Mouse (Mus musculus) small intestine, adult 2 months (tissue): ENCODE results near the gene Scyl3.

ENCODE experiments used
- CTCF ChIP-seq: fragments of 200-500 bp; IDR thresholded peaks from 2 replicates; pipeline ENCODE4 v1.5.1; 2012; ENCODE audit warnings: low read depth, mild to moderate bottlenecking, control low read depth, inconsistent platforms, low read length, moderate library complexity, mixed read lengths; ENCODE audit not compliant: insufficient replicate concordance, insufficient read length; ENCODE audit errors: extremely low read depth
- POLR2A ChIP-seq: fragments of 200-500 bp; IDR thresholded peaks from 2 replicates; pipeline ENCODE4 v1.6.1; 2012; ENCODE audit warnings: low read depth, mild to moderate bottlenecking, control low read depth, inconsistent platforms, low read length, moderate library complexity

DNA sequence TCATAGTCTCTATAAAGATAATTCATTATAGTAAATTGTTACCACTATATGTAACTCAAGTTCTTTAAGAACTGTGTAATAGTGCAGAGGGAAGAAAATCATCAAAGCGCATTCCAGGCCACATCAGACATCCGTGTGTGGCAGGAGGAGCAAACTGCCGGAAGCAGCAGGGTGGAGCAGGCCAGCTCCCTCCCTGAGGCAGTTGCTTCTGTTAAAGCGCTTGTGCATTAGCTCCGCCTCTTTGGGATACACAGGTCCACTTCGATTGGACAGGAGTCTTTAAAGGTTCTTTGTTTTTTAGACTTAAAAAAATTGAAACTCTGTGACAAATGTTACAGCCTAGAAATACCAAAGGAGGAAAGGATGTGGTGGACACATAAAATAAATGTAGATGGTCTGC is 13.2 kb downstream of the Scyl3 start:
- TF ChIP-seq POLR2A (no peak), CTCF (no peak)
